Mouse (Mus musculus) cerebellum, postnatal 36 days (tissue): ENCODE measurements around the gene Trio.

Experiments used
- DNase-seq, 2 experiments: peaks; one replicate each; pipeline ENCODE4 v3.0.0; 2021 to 2022; ENCODE audit warnings: mixed read lengths in 2 of 2

The Trio gene

GRCm38 (mm10) chr15:28025447-28026166 is at the start of gene Trio:
Gene Trio (minus strand): TSS chr15:28025848.
- DNase-seq = peak; percentile 98 to 99

GRCm38 (mm10) chr15:28074416-28074970 is 48.8 kb upstream of the Trio start:
- DNase-seq = peak; percentile 18

DNA sequence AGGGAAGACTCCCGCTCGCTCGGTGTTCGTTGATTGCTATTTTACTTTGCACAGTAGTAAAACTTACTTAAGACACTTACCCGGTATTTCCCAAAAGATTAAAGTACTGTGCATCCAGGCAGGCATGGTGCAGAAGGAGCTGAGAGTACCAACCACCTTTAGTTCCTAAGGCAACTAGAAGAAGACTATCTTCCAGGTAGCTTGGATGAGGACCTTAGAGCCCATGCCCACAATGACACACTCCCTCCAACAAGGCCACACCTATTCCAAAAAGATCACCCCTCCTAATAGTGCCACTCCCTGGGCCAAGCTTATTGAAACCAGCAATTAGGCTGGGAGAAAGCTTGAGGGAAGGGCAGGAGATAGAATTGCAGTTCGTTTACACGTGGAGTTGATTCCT is 46.0 kb upstream of the Trio start:
- no peak for DNase-seq

- no peak for DNase-seq
Measured at GRCm38 (mm10) chr15:28070771-28071419, 45.2 kb upstream of the Trio start.

DNA sequence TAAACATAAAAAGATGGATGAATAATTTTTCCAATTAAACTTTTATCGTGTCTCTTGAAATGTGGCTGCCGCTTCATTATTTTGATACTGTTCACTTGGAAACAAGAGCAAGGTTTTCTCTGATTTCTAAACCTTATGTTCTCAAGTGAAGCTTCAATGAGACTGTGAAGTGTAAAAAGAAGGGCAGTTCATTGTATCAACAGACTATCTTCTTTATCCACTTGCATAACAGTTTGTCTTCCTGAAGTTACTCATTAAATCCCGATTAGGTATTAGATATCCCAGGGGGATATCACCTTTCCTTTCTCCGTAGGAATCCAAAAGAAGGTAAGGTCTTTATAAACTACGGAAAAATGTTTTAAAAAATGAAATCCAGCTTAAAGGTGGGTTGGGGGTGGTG is 44.6 kb upstream of the Trio start:
- DNase-seq = no peak

DNA sequence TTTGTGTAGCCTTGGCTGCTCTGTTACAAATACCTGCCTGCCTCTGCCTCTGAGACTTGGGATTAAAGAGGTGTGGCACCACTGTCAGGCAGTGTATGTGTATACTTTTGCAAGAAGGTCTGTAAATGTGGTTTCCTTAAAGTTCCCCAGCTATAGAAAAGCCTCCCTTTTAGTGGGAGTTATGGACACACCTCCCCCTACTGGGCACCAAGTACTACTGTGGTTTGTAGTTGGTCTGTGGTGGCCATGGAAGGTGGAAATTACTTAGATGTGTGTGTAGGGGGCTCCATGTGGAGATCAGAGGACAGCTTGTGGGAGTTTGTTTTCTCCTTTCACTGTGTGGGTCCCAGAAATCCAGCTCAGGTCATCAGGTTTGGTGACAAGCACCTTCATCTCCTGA is 41.7 kb upstream of the Trio start:
- peak in 1 of 2 experiments; percentile 17 for DNase-seq

DNA sequence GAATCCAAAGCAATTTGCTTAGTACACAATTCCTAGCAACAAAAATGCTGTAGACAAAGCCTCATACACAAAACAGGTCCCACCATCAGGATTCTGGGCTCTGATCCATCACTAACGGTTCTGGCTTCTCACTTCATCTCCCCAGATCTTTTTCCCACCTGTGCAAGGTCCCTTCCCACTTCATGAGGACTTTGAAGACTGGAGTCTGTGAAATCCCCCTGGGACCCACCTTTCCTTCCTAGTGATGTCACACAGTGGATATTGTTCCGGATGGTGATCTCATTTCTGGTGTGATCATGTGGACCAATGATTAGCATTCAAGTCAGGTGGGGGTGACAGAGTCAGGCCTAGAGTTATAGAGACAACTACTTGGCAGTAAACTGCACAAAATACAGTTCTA is 40.8 kb upstream of the Trio start:
- DNase-seq = no peak

GRCm38 (mm10) chr15:28065572-28065971 is 39.9 kb upstream of the Trio start:
- DNase-seq = no peak

DNA sequence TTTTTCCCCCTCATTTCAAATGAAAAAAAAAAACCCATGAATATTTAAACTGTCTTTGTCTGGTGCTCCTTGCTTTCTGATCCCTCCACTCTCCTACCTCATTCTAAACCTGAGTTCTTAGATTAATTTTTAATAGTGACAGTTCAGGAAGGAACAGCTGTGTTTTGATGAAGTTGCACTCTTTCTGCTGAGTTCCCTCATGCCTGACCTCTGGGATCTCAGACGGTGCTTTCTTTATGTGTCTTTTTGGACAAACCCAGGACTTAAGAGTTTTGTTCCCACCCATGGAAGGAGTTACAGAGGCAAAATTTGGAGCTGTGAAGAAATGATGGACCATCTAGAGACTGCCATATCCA is 39.1 kb upstream of the Trio start:
- no peak for DNase-seq

GRCm38 (mm10) chr15:28064081-28064732 is 38.6 kb upstream of the Trio start:
- no peak for DNase-seq

DNA sequence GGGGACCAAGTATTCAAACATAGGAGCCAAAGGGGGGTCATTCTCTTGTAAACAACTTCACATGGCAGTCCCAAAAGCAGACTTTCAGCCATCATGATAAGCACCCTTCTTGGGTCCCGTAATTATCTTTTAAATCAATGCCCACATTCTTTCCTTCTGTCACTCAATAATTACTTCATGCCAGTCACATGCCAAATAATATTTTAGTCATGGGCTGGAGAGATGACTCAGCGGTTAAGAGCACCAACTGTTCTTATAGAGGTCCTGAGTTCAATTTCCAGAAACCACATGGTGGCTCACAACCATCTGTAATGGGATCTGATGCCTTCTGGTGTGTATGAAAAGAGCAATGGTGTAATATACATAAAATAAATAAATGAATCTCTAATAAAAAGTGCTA is 37.8 kb upstream of the Trio start:
- no peak for DNase-seq

GRCm38 (mm10) chr15:28062016-28062415 is 36.4 kb upstream of the Trio start:
- no peak for DNase-seq

DNA sequence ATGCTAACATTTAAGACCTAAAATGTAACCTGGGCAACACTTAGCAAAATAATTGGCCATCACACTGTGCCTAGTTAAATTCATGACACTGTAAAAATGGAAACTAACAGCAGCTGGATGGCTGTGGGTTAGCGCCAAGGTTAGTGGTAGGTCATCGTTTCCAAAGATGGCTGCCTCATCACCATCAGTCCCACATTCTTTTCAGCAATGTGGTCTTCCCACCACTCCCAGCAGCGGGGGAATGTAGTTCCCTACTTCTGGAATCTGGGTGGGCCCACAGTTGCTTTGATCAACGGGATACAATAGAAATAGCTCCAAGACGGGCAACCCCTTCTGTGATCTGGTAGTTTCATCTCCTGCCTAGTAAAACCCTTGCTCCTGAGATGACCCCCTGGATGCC is 35.3 kb upstream of the Trio start:
- DNase-seq = no peak

DNA sequence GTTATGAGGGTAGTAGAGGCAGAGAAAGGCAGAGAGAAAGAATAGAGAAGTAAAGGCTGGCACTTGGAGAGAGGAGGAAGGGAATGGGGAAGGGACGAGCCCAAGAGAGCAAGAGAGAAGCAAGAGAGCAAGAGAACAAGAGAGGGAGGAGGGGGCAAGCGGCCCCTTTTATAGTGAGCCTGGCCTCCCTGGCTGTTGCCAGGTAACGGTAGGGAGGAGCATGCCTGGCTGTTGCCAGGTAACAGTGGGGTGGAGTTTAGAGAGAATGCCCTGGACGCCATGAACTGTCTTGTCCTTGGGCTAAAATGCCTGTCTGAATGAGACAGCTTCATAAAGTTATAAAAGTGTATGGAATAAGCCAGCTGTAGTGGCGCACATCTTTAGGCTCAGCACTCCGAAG is 34.8 kb upstream of the Trio start:
- DNase-seq = no peak

DNA sequence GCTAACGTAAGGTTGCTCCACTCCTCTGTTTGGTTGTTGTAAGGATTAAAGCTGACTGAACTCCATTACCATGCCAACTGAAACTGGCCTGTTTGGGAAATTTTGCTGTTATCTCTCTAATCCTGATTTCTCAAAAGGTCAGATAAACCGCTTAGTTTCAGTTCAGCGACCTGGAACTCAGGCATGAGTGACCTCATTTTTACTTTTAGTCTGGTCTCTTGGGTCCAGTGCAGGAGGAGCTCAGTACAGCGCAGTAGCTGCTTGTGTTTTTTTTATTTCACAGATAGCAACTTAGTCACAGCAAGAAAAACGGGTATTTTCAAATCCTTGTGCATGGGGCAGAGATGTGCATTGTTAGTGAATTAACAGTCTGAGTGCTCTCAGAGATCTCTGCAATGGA is 31.9 kb upstream of the Trio start:
- no peak for DNase-seq

DNA sequence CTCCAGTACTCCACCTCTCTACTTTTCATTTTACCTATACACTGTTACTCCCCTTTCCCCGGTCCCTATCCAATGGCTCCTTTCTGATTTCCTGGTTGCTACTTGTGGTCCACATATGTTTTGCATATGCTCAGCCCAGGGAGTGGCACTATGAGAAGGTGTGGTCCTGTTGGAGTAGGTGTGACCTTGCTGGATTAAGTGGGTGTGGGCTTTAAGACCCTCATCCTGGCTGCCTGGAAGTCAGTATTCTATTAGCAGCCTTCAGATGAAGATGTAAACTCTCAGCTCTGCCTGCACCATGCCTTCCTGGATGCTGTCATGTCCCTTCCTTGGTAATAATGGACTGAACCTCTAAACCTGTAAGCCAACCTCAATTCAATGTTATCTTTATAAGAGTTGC is 29.1 kb upstream of the Trio start:
- DNase-seq = no peak

GRCm38 (mm10) chr15:28054111-28054510 is 28.5 kb upstream of the Trio start:
- DNase-seq = no peak

GRCm38 (mm10) chr15:28053226-28053625 is 27.6 kb upstream of the Trio start:
- DNase-seq = no peak

DNA sequence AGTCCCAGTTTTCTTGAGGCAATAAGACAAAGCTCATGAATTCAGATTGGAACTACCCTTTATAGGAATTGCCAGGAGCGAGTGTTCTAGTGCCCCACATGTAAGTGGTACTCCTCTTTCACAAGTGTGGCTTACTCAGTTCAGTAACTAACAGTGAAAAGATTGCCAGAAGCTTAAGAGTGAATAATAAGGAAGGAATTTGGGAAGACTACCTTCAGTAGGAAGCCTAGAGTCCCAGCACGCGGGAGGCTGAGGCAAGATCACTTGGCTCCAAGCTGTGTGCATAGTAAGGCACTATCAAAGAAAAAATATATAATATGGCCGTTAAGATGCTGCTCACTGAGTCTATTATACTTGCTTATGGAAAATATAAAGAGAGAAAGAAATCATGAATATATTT is 26.2 kb upstream of the Trio start:
- DNase-seq = no peak

- DNase-seq = peak; percentile 14 to 25
Measured at GRCm38 (mm10) chr15:28051104-28051625, 25.5 kb upstream of the Trio start.

DNA sequence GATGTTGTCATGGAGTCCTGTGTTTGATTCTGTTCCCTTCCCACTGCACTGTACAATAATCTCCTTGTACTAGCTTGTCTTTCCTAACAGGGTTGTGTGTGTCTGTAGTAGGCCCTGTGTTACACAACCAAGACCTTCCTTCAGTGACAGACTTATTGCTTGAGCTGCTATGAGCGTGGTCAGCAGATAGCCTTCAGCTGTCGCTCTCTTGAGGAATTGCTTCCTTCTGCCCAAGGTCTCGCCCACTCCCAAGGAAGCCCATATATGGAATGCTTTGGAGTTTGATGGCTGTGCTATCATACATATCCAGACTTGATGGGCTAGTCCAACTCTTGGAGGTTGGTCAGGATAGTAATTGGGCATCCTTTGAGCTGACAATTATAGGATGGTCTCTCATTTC is 22.1 kb upstream of the Trio start:
- DNase-seq = no peak

DNA sequence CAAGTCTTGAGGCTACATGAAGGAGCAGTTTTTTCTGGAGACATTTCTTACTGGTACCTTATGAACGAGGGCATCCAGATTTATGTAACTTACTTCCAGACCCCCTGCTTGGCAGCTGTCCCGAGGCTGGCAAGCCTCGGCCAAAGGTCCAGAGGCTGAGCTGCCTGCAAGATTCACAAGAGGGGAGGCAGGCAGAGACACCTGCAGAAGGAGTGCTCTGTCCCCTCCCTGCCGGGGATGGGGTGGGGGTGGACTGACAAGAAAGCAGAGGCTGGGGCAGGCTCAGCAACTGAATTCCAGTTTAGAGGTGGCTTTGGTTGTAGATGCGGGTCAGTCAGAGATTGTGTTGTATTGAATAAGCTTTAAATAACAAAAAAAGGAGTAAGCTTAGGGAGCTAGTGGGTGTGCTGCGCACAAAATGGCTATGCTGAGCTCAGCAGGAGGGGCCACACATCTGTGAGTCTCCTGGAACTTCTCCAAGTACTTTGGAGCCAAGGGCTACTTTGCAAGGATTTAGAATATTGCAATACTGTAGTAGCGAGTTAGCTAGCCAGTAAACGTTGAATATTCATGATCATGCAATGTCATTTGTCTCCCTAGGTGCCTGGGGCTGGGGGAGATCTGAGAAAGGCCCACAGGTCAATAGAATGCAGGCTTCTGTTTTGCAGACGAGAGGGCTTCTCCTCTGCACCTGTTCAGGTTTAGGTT is 15.7 kb upstream of the Trio start:
- no peak for DNase-seq

- no peak for DNase-seq
Measured at GRCm38 (mm10) chr15:28037651-28038050, 12.0 kb upstream of the Trio start.
